Mouse (Mus musculus): Measurements from ENCODE around the gene Dmrtc1b. TPM values are rescaled to one million over a fixed set of nuclear protein-coding genes. Genes with fewer than 3 reads are reported as not detected.
"Not testable (repeated sequence)": the region's sequence is repeated elsewhere in the genome, so short reads cannot be mapped to it uniquely, and the experiment has no call there.

Gene Dmrtc1b
- not detected in 2 replicates for polyA plus RNA-seq (2015; fragmentation: Nextera tagmentation; extraction: Ambion mirVana)

GRCm38 (mm10) chrX:102707535-102707934 lies at the start of gene Dmrtc1b, which contains the start of gene Gm9112:
Gene Dmrtc1b, plus strand, starts transcription at chrX:102707865.
Gene Gm9112, minus strand, starts transcription at chrX:102707635.
- not testable (repeated sequence) for H3K4me1 ChIP-seq; H3K9me3 ChIP-seq; H3K4me3 ChIP-seq; H3K4me2 ChIP-seq; ATAC-seq (ENCODE audit: extremely low read depth, insufficient number of reproducible peaks, low FRiP score, low TSS enrichment); H3K27me3 ChIP-seq (replicated peaks); H3K27ac ChIP-seq (replicated peaks); H3K36me3 ChIP-seq; H3K9ac ChIP-seq
- 77% methylated on average over 9 of the region's 10 CpGs for WGBS

- no peak for ATAC-seq (ENCODE audit: extremely low read depth, insufficient number of reproducible peaks, low FRiP score, low TSS enrichment)
- no peaks in the 10 kb centered on the region for H3K4me1 ChIP-seq
- no peak overlapping the region for H3K9ac ChIP-seq
- H3K4me3 ChIP-seq = no peak overlapping the region
- 12% methylated on average over 3 of the region's 3 CpGs for WGBS
- no peak overlapping the region for H3K4me2 ChIP-seq
- H3K9me3 ChIP-seq = no peaks in the 10 kb centered on the region
- H3K27me3 ChIP-seq (replicated peaks) = no peaks in the 10 kb centered on the region; the same call in 1 of the 2 replicates
- H3K27ac ChIP-seq (replicated peaks) = no peak overlapping the region
- no peaks in the 10 kb centered on the region for H3K36me3 ChIP-seq
These were observed 47.0 kb upstream of the Dmrtc1b start for GRCm38 (mm10) chrX:102660712-102661111.

GRCm38 (mm10) chrX:102666641-102667040 lies 41.0 kb upstream of the Dmrtc1b start:
- Histone ChIP-seq H3K27me3 (replicated peaks) (peaks cover 11% of the 10 kb centered on the region; the same call in 1 of the 2 replicates), H3K27ac (replicated peaks) (no peak overlapping the region), H3K9ac (no peak overlapping the region), H3K9me3 (no peaks in the 10 kb centered on the region), H3K4me2 (no peak overlapping the region), H3K4me3 (no peak overlapping the region), H3K36me3 (no peaks in the 10 kb centered on the region), H3K4me1 (no peaks in the 10 kb centered on the region)
- ATAC-seq (ENCODE audit: extremely low read depth, insufficient number of reproducible peaks, low FRiP score, low TSS enrichment) = no peak
- WGBS = 71% methylated on average over 2 of the region's 2 CpGs

GRCm38 (mm10) chrX:102684706-102685105 lies 23.0 kb upstream of the Dmrtc1b start:
- not testable (repeated sequence) for ATAC-seq (ENCODE audit: extremely low read depth, insufficient number of reproducible peaks, low FRiP score, low TSS enrichment); H3K27ac ChIP-seq (replicated peaks); H3K4me2 ChIP-seq; H3K4me1 ChIP-seq; H3K27me3 ChIP-seq (replicated peaks); H3K4me3 ChIP-seq; H3K9me3 ChIP-seq; H3K36me3 ChIP-seq; H3K9ac ChIP-seq
- WGBS = 41% methylated on average over 3 of the region's 3 CpGs

- not testable (repeated sequence) for H3K27ac ChIP-seq (replicated peaks); H3K4me2 ChIP-seq; ATAC-seq (ENCODE audit: extremely low read depth, insufficient number of reproducible peaks, low FRiP score, low TSS enrichment); H3K4me3 ChIP-seq; H3K36me3 ChIP-seq; H3K9ac ChIP-seq; H3K9me3 ChIP-seq; H3K27me3 ChIP-seq (replicated peaks); H3K4me1 ChIP-seq
- WGBS = 85% methylated on average over 5 of the region's 5 CpGs
These were observed 20.8 kb upstream of the Dmrtc1b start, which contains the start of gene Gm3880 for GRCm38 (mm10) chrX:102686872-102687271. Gene Gm3880, minus strand, starts transcription at chrX:102686972.

- WGBS = 18% methylated on average over 3 of the region's 4 CpGs
- H3K4me1 ChIP-seq; H3K27ac ChIP-seq (replicated peaks); H3K36me3 ChIP-seq; H3K9ac ChIP-seq; ATAC-seq (ENCODE audit: extremely low read depth, insufficient number of reproducible peaks, low FRiP score, low TSS enrichment); H3K27me3 ChIP-seq (replicated peaks); H3K4me2 ChIP-seq; H3K9me3 ChIP-seq; H3K4me3 ChIP-seq: not testable (repeated sequence)
These were observed 18.4 kb upstream of the Dmrtc1b start for GRCm38 (mm10) chrX:102689252-102689651.

GRCm38 (mm10) chrX:102700636-102701035 lies 7.0 kb upstream of the Dmrtc1b start:
- H3K9me3 ChIP-seq; ATAC-seq (ENCODE audit: extremely low read depth, insufficient number of reproducible peaks, low FRiP score, low TSS enrichment); H3K36me3 ChIP-seq; H3K9ac ChIP-seq; H3K27me3 ChIP-seq (replicated peaks); H3K4me3 ChIP-seq; H3K27ac ChIP-seq (replicated peaks); H3K4me2 ChIP-seq; H3K4me1 ChIP-seq: not testable (repeated sequence)
- WGBS = 67% methylated on average over 3 of the region's 3 CpGs

- H3K36me3 ChIP-seq; H3K4me1 ChIP-seq; H3K9me3 ChIP-seq; H3K9ac ChIP-seq; H3K4me2 ChIP-seq; H3K4me3 ChIP-seq; ATAC-seq (ENCODE audit: extremely low read depth, insufficient number of reproducible peaks, low FRiP score, low TSS enrichment); H3K27ac ChIP-seq (replicated peaks); H3K27me3 ChIP-seq (replicated peaks): not testable (repeated sequence)
- WGBS = 88% methylated on average over 6 of the region's 6 CpGs
These were observed 16.6 kb downstream of the Dmrtc1b start for GRCm38 (mm10) chrX:102724226-102724625.

Other genes with a start within 250 kb of the Dmrtc1b start
- gene Hdac8, start 202.5 kb upstream of the Dmrtc1b start, polyA plus RNA-seq (2015; fragmentation: Nextera tagmentation; extraction: Ambion mirVana) = 5.8 and 6.6 TPM in 2 replicates
- gene Phka1, start 63.6 kb upstream of the Dmrtc1b start, polyA plus RNA-seq (2015; fragmentation: Nextera tagmentation; extraction: Ambion mirVana) = 9.1 and 9.7 TPM in 2 replicates
- not detected in 2 replicates for gene Gm3880, start 20.9 kb upstream of the Dmrtc1b start, polyA plus RNA-seq (2015; fragmentation: Nextera tagmentation; extraction: Ambion mirVana)
- gene Gm9112, start 230 bp upstream of the Dmrtc1b start, polyA plus RNA-seq (2015; fragmentation: Nextera tagmentation; extraction: Ambion mirVana) = not detected in 2 replicates
- gene Dmrtc1c1, start 95.1 kb downstream of the Dmrtc1b start, polyA plus RNA-seq (2015; fragmentation: Nextera tagmentation; extraction: Ambion mirVana) = not detected in 2 replicates
- gene Dmrtc1c2, start 146.8 kb downstream of the Dmrtc1b start, polyA plus RNA-seq (2015; fragmentation: Nextera tagmentation; extraction: Ambion mirVana) = not detected in 2 replicates
- not detected in 2 replicates for gene 1700031F05Rik, start 160.1 kb downstream of the Dmrtc1b start, polyA plus RNA-seq (2015; fragmentation: Nextera tagmentation; extraction: Ambion mirVana)
- 0.27 and 0.43 TPM in 2 replicates for gene Dmrtc1a, start 200.8 kb downstream of the Dmrtc1b start, polyA plus RNA-seq (2015; fragmentation: Nextera tagmentation; extraction: Ambion mirVana)
- gene 1700011M02Rik, start 201.0 kb downstream of the Dmrtc1b start, polyA plus RNA-seq (2015; fragmentation: Nextera tagmentation; extraction: Ambion mirVana) = not detected in 2 replicates
- not detected in 2 replicates for gene 1700018G05Rik, start 220.5 kb downstream of the Dmrtc1b start, polyA plus RNA-seq (2015; fragmentation: Nextera tagmentation; extraction: Ambion mirVana)

All from heart, embryonic 13.5 days (tissue).